12 mouse cellular contexts compared by ENCODE assay signal in genomic region chr8:73312714-73313607, GRCm38 (mm10). TPM values are rescaled to one million over a fixed set of nuclear protein-coding genes. Genes with fewer than 3 reads are reported as not detected.
DNase-seq lines count a peak whose midpoint lies in the region; ATAC-seq and TF ChIP-seq lines count a peak whose summit lies in the region.
"Had no signal": no experiment of that assay in that cellular context is flagged by ENCODE, and none has a peak within 500 bp of the region (broad histone marks: within the 10 kb centered on the region; RNA-seq: fewer than 3 reads in every experiment).

No protein-coding gene starts in this region.

- intact Hi-C loops in gastrocnemius, adult 2 months (cut with DNase I) = no loop called here

- H3K27ac ChIP-seq in gastrocnemius, adult 2 months = peak overlapping the region; percentile 87
- H3K27ac ChIP-seq in midbrain, embryonic 16.5 days (ENCODE audit: low read length) = no peak overlapping the region
- H3K27ac ChIP-seq: forebrain, embryonic 10.5 days; liver, embryonic 13.5 days had no signal

- H3K27me3 ChIP-seq in midbrain, embryonic 16.5 days (ENCODE audit: control insufficient read depth, insufficient read depth, low read depth, low read length) = no peaks in the 10 kb centered on the region
- H3K27me3 ChIP-seq: liver, embryonic 13.5 days had no signal

- no peaks in the 10 kb centered on the region for H3K9me3 ChIP-seq in midbrain, embryonic 16.5 days (replicated peaks; ENCODE audit: control insufficient read depth, low read length, poor library complexity, severe bottlenecking)
- H3K9me3 ChIP-seq: liver, embryonic 13.5 days had no signal

- H3K4me3 ChIP-seq in gastrocnemius, adult 2 months = peak overlapping the region; percentile 0
- no peak overlapping the region for H3K4me3 ChIP-seq in midbrain, embryonic 16.5 days (ENCODE audit: low read depth, low read length)
- H3K4me3 ChIP-seq: forebrain, embryonic 10.5 days; liver, embryonic 13.5 days had no signal

- H3K36me3 ChIP-seq in midbrain, embryonic 16.5 days (ENCODE audit: control insufficient read depth, insufficient read depth, low read length) = no peaks in the 10 kb centered on the region
- H3K36me3 ChIP-seq: liver, embryonic 13.5 days had no signal

- no peak for TF ChIP-seq CTCF in gastrocnemius, adult 2 months (IDR thresholded peaks at IDR 0.05)

- H3K9ac ChIP-seq in midbrain, embryonic 16.5 days (ENCODE audit: low read depth, low read length) = no peak overlapping the region
- H3K9ac ChIP-seq: liver, embryonic 13.5 days had no signal

- DNase-seq in gastrocnemius, adult 2 months = peak; percentile 34
- no peak for DNase-seq in gastrocnemius, postnatal 4 days (ENCODE audit: low spot score in 2 of 2)
- peak; percentile 65 to 71 for DNase-seq in heart, adult 18-20 months
- DNase-seq in heart, postnatal 4 days = peak; percentile 16
- peak; percentile 13 to 27 for DNase-seq in kidney, postnatal 4 days
- DNase-seq in urinary bladder, postnatal 10 days (ENCODE audit: low spot score) = no peak
- DNase-seq in spleen, postnatal 14 days (ENCODE audit: low spot score in 2 of 2) = no peak
- DNase-seq: B cell, adult 2 months; layer of hippocampus, postnatal 36 days; liver, embryonic 13.5 days had no signal

- no peak for ATAC-seq in midbrain, embryonic 16.5 days

- H3K4me1 ChIP-seq in midbrain, embryonic 16.5 days (ENCODE audit: control insufficient read depth, insufficient read depth, low read length) = no peaks in the 10 kb centered on the region
- H3K4me1 ChIP-seq: liver, embryonic 13.5 days had no signal

- 79% methylated on average over 8 of the region's 8 CpGs for WGBS in midbrain, embryonic 16.5 days

- no peak overlapping the region for H3K4me2 ChIP-seq in midbrain, embryonic 16.5 days (ENCODE audit: low read length)
- H3K4me2 ChIP-seq: liver, embryonic 13.5 days had no signal

RNA-seq across cellular contexts. Expression of gene Large1, which starts 40.4 kb away (rescaled TPM):
- 10 to 100 TPM; 25.3 to 29.6 TPM for total RNA-seq in gastrocnemius, adult 2 months (2021)
- 10 to 100 TPM; 31.5 to 31.8 TPM for total RNA-seq in gastrocnemius, postnatal 4 days (2021)
- total RNA-seq in heart, adult 18-20 months (2021) = 10 to 100 TPM; 40.0 to 41.8 TPM
- 10 to 100 TPM; 28.8 to 30.2 TPM for total RNA-seq in heart, postnatal 4 days (2021)
- polyA plus RNA-seq in midbrain, embryonic 16.5 days (2015; fragmentation: Nextera tagmentation; extraction: Ambion mirVana) = 12.9 and 14.8 TPM in 2 replicates

Comparison
In these comparisons a context has a peak if more than half of its experiments do, and no peak if none do; other contexts are left out.
1. DNase-seq: peak in gastrocnemius, adult 2 months (single experiment), heart, adult 18-20 months (2 of 2), heart, postnatal 4 days (single experiment) and kidney, postnatal 4 days (2 of 2); none in gastrocnemius, postnatal 4 days (0 of 2), urinary bladder, postnatal 10 days (single experiment) and spleen, postnatal 14 days (0 of 2).